Mouse (Mus musculus) limb, embryonic 12.5 days (tissue): ENCODE measurements around the gene Llgl2. TPM values are rescaled to one million over a fixed set of nuclear protein-coding genes. Genes with fewer than 3 reads are reported as not detected.

Experiments
- microRNA-seq: library from miRNA; unstranded; fragments of <30 nt; microRNA quantifications from one replicate; pipeline ENCODE4, GENCODE M21; 2017
- polyA plus RNA-seq: library from polyadenylated mRNA; unstranded; fragments of >200 nt; fragmentation: Nextera tagmentation; extraction: Ambion mirVana; gene quantifications from 2 replicates; pipeline ENCODE4 v1.2.1, GENCODE M21; 2016

The Llgl2 gene
- polyA plus RNA-seq, 1 experiment from 2014 or later = 6.3 TPM

Small RNA genes lying within 50 kb of the gene (microRNA-seq; reads per million reads assigned to microRNA genes)
- gene Mir5621 = 0.70 reads per million

Other genes starting within 250 kb of the Llgl2 start
- 96.0 and 106 TPM in 2 replicates for gene Mrps7, start 220.1 kb upstream of the Llgl2 start, polyA plus RNA-seq
- 20.3 and 21.7 TPM in 2 replicates for gene Gga3, start 220.0 kb upstream of the Llgl2 start, polyA plus RNA-seq
- gene Mif4gd, start 211.1 kb upstream of the Llgl2 start, polyA plus RNA-seq = 18.2 and 18.6 TPM in 2 replicates
- gene Slc25a19, start 195.8 kb upstream of the Llgl2 start, polyA plus RNA-seq = 24.1 and 34.0 TPM in 2 replicates
- 109 and 114 TPM in 2 replicates for gene Grb2, start 115.5 kb upstream of the Llgl2 start, polyA plus RNA-seq
- gene Tmem94, start 58.6 kb upstream of the Llgl2 start, polyA plus RNA-seq = 26.5 and 31.9 TPM in 2 replicates
- 14.9 and 16.2 TPM in 2 replicates for gene Caskin2, start 10.4 kb upstream of the Llgl2 start, polyA plus RNA-seq
- 33.2 and 36.1 TPM in 2 replicates for gene Tsen54, start 9.3 kb upstream of the Llgl2 start, polyA plus RNA-seq
- gene Myo15b, start 34.4 kb downstream of the Llgl2 start, polyA plus RNA-seq = 0.20 TPM in 1 of 2 replicates, not detected in the other
- gene Smim5, start 75.9 kb downstream of the Llgl2 start, polyA plus RNA-seq = 3.1 and 4.2 TPM in 2 replicates
- gene Smim6, start 88.0 kb downstream of the Llgl2 start, polyA plus RNA-seq = 1.4 and 2.1 TPM in 2 replicates
- gene Sap30bp, start 109.2 kb downstream of the Llgl2 start, polyA plus RNA-seq = 52.5 and 56.9 TPM in 2 replicates
- 24.7 and 30.6 TPM in 2 replicates for gene Recql5, start 109.4 kb downstream of the Llgl2 start, polyA plus RNA-seq
- gene Itgb4, start 150.7 kb downstream of the Llgl2 start, polyA plus RNA-seq = 3.1 and 3.9 TPM in 2 replicates
- gene Galk1, start 188.7 kb downstream of the Llgl2 start, polyA plus RNA-seq = 181 and 182 TPM in 2 replicates
- 2,405 and 2,474 TPM in 2 replicates for gene H3f3b, start 203.9 kb downstream of the Llgl2 start, polyA plus RNA-seq
- gene Unk, start 206.3 kb downstream of the Llgl2 start, polyA plus RNA-seq = 50.0 and 51.8 TPM in 2 replicates